Mouse (Mus musculus) stomach, postnatal 0 days (tissue): Measurements from ENCODE around the gene Ccnd3.

ENCODE experiments used
- CTCF ChIP-seq: IDR thresholded peaks from 2 replicates; pipeline ENCODE4 v1.5.1; 2016; ENCODE audit warnings: antibody characterized with exemption, low read depth, mild to moderate bottlenecking, moderate library complexity
- EP300 ChIP-seq: optimal IDR thresholded peaks from 2 replicates; pipeline ENCODE3; 2016; ENCODE audit warnings: antibody characterized with exemption

DNA sequence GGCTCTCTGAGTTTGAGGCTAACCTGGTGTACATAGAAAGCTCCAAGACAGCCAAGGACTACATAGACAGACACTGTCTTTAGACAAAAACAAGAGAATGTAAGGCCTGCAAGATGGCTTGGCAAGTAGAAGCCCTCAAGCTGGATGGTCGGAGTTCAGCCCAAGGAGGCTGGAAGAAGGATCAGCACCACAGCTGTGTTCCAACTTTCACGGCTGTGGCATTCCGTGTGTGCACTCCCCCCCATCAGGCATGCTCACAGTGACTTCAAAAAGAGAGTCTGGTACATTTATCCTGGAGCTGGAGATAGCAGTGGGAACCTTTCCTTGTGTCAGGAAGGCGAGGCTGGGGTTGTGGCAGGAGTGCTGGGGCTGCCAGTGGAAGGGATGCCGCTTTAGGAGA is 121.2 kb downstream of the Ccnd3 start:
- no peak for TF ChIP-seq CTCF
- TF ChIP-seq EP300, result no peak
